Mouse (Mus musculus): ENCODE results near the gene E2f2. TPM values are rescaled to one million over a fixed set of nuclear protein-coding genes. Genes with fewer than 3 reads are reported as not detected.

E2f2 gene
- 10 to 100 TPM; 92.0 to 98.7 TPM for total RNA-seq (2023)

GRCm38 (mm10) chr4:136172011-136172541 is at the start of gene E2f2:
E2f2 (plus strand) TSS chr4:136172394.

GRCm38 (mm10) chr4:136143193-136143976 is 28.8 kb upstream of the E2f2 start, which contains the start of gene Id3:
Id3 (plus strand) TSS chr4:136143497.

GRCm38 (mm10) chr4:136206033-136206893 is 34.1 kb downstream of the E2f2 start, which contains the start of gene Asap3:
Asap3 (plus strand) TSS chr4:136206365.

Other genes with a start within 250 kb of the E2f2 start
- gene Hmgcl, start 225.9 kb upstream of the E2f2 start, total RNA-seq (2023) = 10 to 100 TPM; 55.0 to 61.7 TPM
- gene Gale, start 208.7 kb upstream of the E2f2 start, total RNA-seq (2023) = 10 to 100 TPM; 12.3 to 14.4 TPM
- 10 to 100 TPM; 86.7 to 96.1 TPM for gene Lypla2, start 199.8 kb upstream of the E2f2 start, total RNA-seq (2023)
- gene Pithd1, start 185.1 kb upstream of the E2f2 start, total RNA-seq (2023) = 10 to 100 TPM; 27.9 to 29.7 TPM
- 10 to 100 TPM; 58.8 to 65.0 TPM for gene Eloa, start 150.6 kb upstream of the E2f2 start, total RNA-seq (2023)
- 100 to 1,000 TPM; 312 to 313 TPM for gene Rpl11, start 119.0 kb upstream of the E2f2 start, total RNA-seq (2023)
- 1 to 10 TPM; 2.5 to 2.6 TPM for gene Id3, start 28.9 kb upstream of the E2f2 start, total RNA-seq (2023)
- gene Asap3, start 34.0 kb downstream of the E2f2 start, total RNA-seq (2023) = under 1 TPM in 1 of 2 experiments, not detected in 1; 0.09 TPM
- gene Tcea3, start 75.3 kb downstream of the E2f2 start, total RNA-seq (2023) = 1 to 10 TPM; 2.4 to 3.2 TPM
- 1 to 10 TPM; 7.5 to 7.8 TPM for gene Zfp46, start 112.3 kb downstream of the E2f2 start, total RNA-seq (2023)
- 10 to 100 TPM; 46.2 to 55.8 TPM for gene Hnrnpr, start 138.5 kb downstream of the E2f2 start, total RNA-seq (2023)